Mouse (Mus musculus): Measurements from ENCODE around the gene Rapgef4. TPM values are rescaled to one million over a fixed set of nuclear protein-coding genes. Genes with fewer than 3 reads are reported as not detected.

Gene Rapgef4
- polyA plus RNA-seq, 1 experiment from 2014 or later: 5.8 TPM

- no peak overlapping the region for H3K4me2 ChIP-seq (replicated peaks)
- ATAC-seq (ENCODE audit: insufficient number of reproducible peaks, low FRiP score, low TSS enrichment, low read depth): no peak
- no peak overlapping the region for H3K4me3 ChIP-seq (replicated peaks)
- H3K4me1 ChIP-seq: peaks cover 6% of the 10 kb centered on the region; the same call in 1 of the 2 replicates
- WGBS: 27% methylated on average over 9 of the region's 9 CpGs
- H3K27me3 ChIP-seq: no peaks in the 10 kb centered on the region
- H3K9me3 ChIP-seq (replicated peaks): no peaks in the 10 kb centered on the region
- 0 out of 2 replicates have a peak overlapping the region, but pooled peaks have one; percentile 34 for H3K27ac ChIP-seq (replicated peaks)
- no peaks in the 10 kb centered on the region for H3K36me3 ChIP-seq
- H3K9ac ChIP-seq: no peak overlapping the region
These were observed 220.5 kb downstream of the Rapgef4 start for GRCm38 (mm10) chr2:72201506-72201905.

- 79% methylated on average over 6 of the region's 6 CpGs for WGBS
- H3K4me1 ChIP-seq: peaks cover 6% of the 10 kb centered on the region; the same call in 1 of the 2 replicates
- no peaks in the 10 kb centered on the region for H3K27me3 ChIP-seq
- H3K4me2 ChIP-seq (replicated peaks): no peak overlapping the region
- no peak overlapping the region for H3K27ac ChIP-seq (replicated peaks)
- no peaks in the 10 kb centered on the region for H3K36me3 ChIP-seq
- H3K9ac ChIP-seq: no peak overlapping the region
- H3K9me3 ChIP-seq (replicated peaks): no peaks in the 10 kb centered on the region
- no peak overlapping the region for H3K4me3 ChIP-seq (replicated peaks)
- ATAC-seq (ENCODE audit: insufficient number of reproducible peaks, low FRiP score, low TSS enrichment, low read depth): no peak
These were observed 221.2 kb downstream of the Rapgef4 start for GRCm38 (mm10) chr2:72202252-72202651.

GRCm38 (mm10) chr2:72203609-72204008 lies 222.6 kb downstream of the Rapgef4 start:
- H3K36me3 ChIP-seq: no peaks in the 10 kb centered on the region
- peaks cover 6% of the 10 kb centered on the region; the same call in 1 of the 2 replicates for H3K4me1 ChIP-seq
- no peak overlapping the region for H3K9ac ChIP-seq
- no peaks in the 10 kb centered on the region for H3K9me3 ChIP-seq (replicated peaks)
- H3K4me3 ChIP-seq (replicated peaks): no peak overlapping the region; the same call in 1 of the 2 replicates
- 6% methylated on average over 5 of the region's 5 CpGs for WGBS
- H3K27me3 ChIP-seq: no peaks in the 10 kb centered on the region
- peak overlapping the region; percentile 37 for H3K4me2 ChIP-seq (replicated peaks)
- H3K27ac ChIP-seq (replicated peaks): no peak overlapping the region
- peak; percentile 79 for ATAC-seq (ENCODE audit: insufficient number of reproducible peaks, low FRiP score, low TSS enrichment, low read depth)

- Histone ChIP-seq H3K9ac (no peak overlapping the region), H3K4me2 (replicated peaks) (no peak overlapping the region), H3K36me3 (no peaks in the 10 kb centered on the region), H3K27me3 (no peaks in the 10 kb centered on the region), H3K9me3 (replicated peaks) (no peaks in the 10 kb centered on the region), H3K4me3 (replicated peaks) (no peak overlapping the region), H3K27ac (replicated peaks) (no peak overlapping the region), H3K4me1 (peaks cover 6% of the 10 kb centered on the region; the same call in 1 of the 2 replicates)
- no peak for ATAC-seq (ENCODE audit: insufficient number of reproducible peaks, low FRiP score, low TSS enrichment, low read depth)
- WGBS: 73% methylated on average over 5 of the region's 5 CpGs
These were observed 224.8 kb downstream of the Rapgef4 start for GRCm38 (mm10) chr2:72205869-72206268.

GRCm38 (mm10) chr2:72206530-72207248 lies 225.6 kb downstream of the Rapgef4 start:
- 63% methylated on average over 4 of the region's 4 CpGs for WGBS
- Histone ChIP-seq H3K36me3 (no peaks in the 10 kb centered on the region), H3K4me3 (replicated peaks) (no peak overlapping the region), H3K27me3 (no peaks in the 10 kb centered on the region), H3K9me3 (replicated peaks) (no peaks in the 10 kb centered on the region), H3K4me1 (no peaks in the 10 kb centered on the region), H3K4me2 (replicated peaks) (no peak overlapping the region), H3K9ac (no peak overlapping the region), H3K27ac (replicated peaks) (no peak overlapping the region)
- ATAC-seq (ENCODE audit: insufficient number of reproducible peaks, low FRiP score, low TSS enrichment, low read depth): no peak

- H3K4me2 ChIP-seq (replicated peaks): no peak overlapping the region
- H3K9me3 ChIP-seq (replicated peaks): no peaks in the 10 kb centered on the region
- no peaks in the 10 kb centered on the region; the same call in 1 of the 2 replicates for H3K4me1 ChIP-seq
- H3K27ac ChIP-seq (replicated peaks): no peak overlapping the region
- 81% methylated on average over 3 of the region's 3 CpGs for WGBS
- H3K27me3 ChIP-seq: no peaks in the 10 kb centered on the region
- no peak overlapping the region for H3K4me3 ChIP-seq (replicated peaks)
- no peaks in the 10 kb centered on the region for H3K36me3 ChIP-seq
- no peak for ATAC-seq (ENCODE audit: insufficient number of reproducible peaks, low FRiP score, low TSS enrichment, low read depth)
- no peak overlapping the region for H3K9ac ChIP-seq
These were observed 236.3 kb downstream of the Rapgef4 start for GRCm38 (mm10) chr2:72217336-72217735.

GRCm38 (mm10) chr2:72219921-72220320 lies 238.9 kb downstream of the Rapgef4 start:
- 29% methylated on average over 3 of the region's 3 CpGs for WGBS

GRCm38 (mm10) chr2:72221283-72221682 lies 240.2 kb downstream of the Rapgef4 start:
- no peak for ATAC-seq (ENCODE audit: insufficient number of reproducible peaks, low FRiP score, low TSS enrichment, low read depth)
- no peaks in the 10 kb centered on the region for H3K9me3 ChIP-seq (replicated peaks)
- H3K27ac ChIP-seq (replicated peaks): no peak overlapping the region; the same call in 1 of the 2 replicates
- peaks cover 5% of the 10 kb centered on the region; the same call in 1 of the 2 replicates for H3K4me1 ChIP-seq
- H3K9ac ChIP-seq: no peak overlapping the region
- no peaks in the 10 kb centered on the region for H3K27me3 ChIP-seq
- H3K36me3 ChIP-seq: no peaks in the 10 kb centered on the region
- no peak overlapping the region for H3K4me3 ChIP-seq (replicated peaks)
- WGBS: 54% methylated on average over 11 of the region's 11 CpGs
- H3K4me2 ChIP-seq (replicated peaks): no peak overlapping the region

More at GRCm38 (mm10) chr2:72219921-72220320, 238.9 kb downstream of the Rapgef4 start:
- Histone ChIP-seq H3K27me3 (no peaks in the 10 kb centered on the region), H3K4me2 (replicated peaks) (no peak overlapping the region), H3K4me3 (replicated peaks) (no peak overlapping the region), H3K4me1 (peaks cover 5% of the 10 kb centered on the region; the same call in 1 of the 2 replicates), H3K36me3 (no peaks in the 10 kb centered on the region), H3K9ac (no peak overlapping the region), H3K9me3 (replicated peaks) (no peaks in the 10 kb centered on the region), H3K27ac (replicated peaks) (no peak overlapping the region)
- ATAC-seq (ENCODE audit: insufficient number of reproducible peaks, low FRiP score, low TSS enrichment, low read depth): no peak

GRCm38 (mm10) chr2:72221706-72222105 lies 240.7 kb downstream of the Rapgef4 start:
- no peak overlapping the region; the same call in 1 of the 2 replicates for H3K27ac ChIP-seq (replicated peaks)

GRCm38 (mm10) chr2:72222276-72222675 lies 241.2 kb downstream of the Rapgef4 start:
- no peak for ATAC-seq (ENCODE audit: insufficient number of reproducible peaks, low FRiP score, low TSS enrichment, low read depth)

More at GRCm38 (mm10) chr2:72221706-72222105, 240.7 kb downstream of the Rapgef4 start:
- no peak for ATAC-seq (ENCODE audit: insufficient number of reproducible peaks, low FRiP score, low TSS enrichment, low read depth)
- peaks cover 5% of the 10 kb centered on the region; the same call in 1 of the 2 replicates for H3K4me1 ChIP-seq
- H3K27me3 ChIP-seq: no peaks in the 10 kb centered on the region
- no peaks in the 10 kb centered on the region for H3K9me3 ChIP-seq (replicated peaks)
- H3K4me2 ChIP-seq (replicated peaks): no peak overlapping the region
- 32% methylated on average over 7 of the region's 7 CpGs for WGBS
- H3K4me3 ChIP-seq (replicated peaks): no peak overlapping the region
- no peak overlapping the region for H3K9ac ChIP-seq
- H3K36me3 ChIP-seq: no peaks in the 10 kb centered on the region

GRCm38 (mm10) chr2:72222736-72223455 lies 241.9 kb downstream of the Rapgef4 start:
- WGBS: 81% methylated on average over 16 of the region's 16 CpGs
- Histone ChIP-seq H3K4me3 (replicated peaks) (no peak overlapping the region), H3K4me2 (replicated peaks) (no peak overlapping the region), H3K27me3 (no peaks in the 10 kb centered on the region), H3K9ac (no peak overlapping the region), H3K36me3 (no peaks in the 10 kb centered on the region), H3K27ac (replicated peaks) (no peak overlapping the region), H3K4me1 (peaks cover 5% of the 10 kb centered on the region; the same call in 1 of the 2 replicates), H3K9me3 (replicated peaks) (no peaks in the 10 kb centered on the region)
- ATAC-seq (ENCODE audit: insufficient number of reproducible peaks, low FRiP score, low TSS enrichment, low read depth): no peak

More at GRCm38 (mm10) chr2:72222276-72222675, 241.2 kb downstream of the Rapgef4 start:
- H3K9me3 ChIP-seq (replicated peaks): no peaks in the 10 kb centered on the region
- 87% methylated on average over 4 of the region's 4 CpGs for WGBS
- no peak overlapping the region for H3K4me3 ChIP-seq (replicated peaks)
- H3K27me3 ChIP-seq: no peaks in the 10 kb centered on the region
- H3K4me2 ChIP-seq (replicated peaks): no peak overlapping the region
- no peaks in the 10 kb centered on the region for H3K36me3 ChIP-seq
- peaks cover 5% of the 10 kb centered on the region; the same call in 1 of the 2 replicates for H3K4me1 ChIP-seq
- no peak overlapping the region for H3K9ac ChIP-seq
- H3K27ac ChIP-seq (replicated peaks): no peak overlapping the region
